Mouse (Mus musculus) kidney, adult 8-10 months (tissue): ENCODE results near the gene Tiam1.

Experiments used
- DNase-seq, 2 experiments: peaks; one replicate each; pipeline ENCODE4 v3.0.0; 2022

Tiam1 gene

GRCm38 (mm10) chr16:90143760-90144516 lies at the start of gene Tiam1:
Gene Tiam1 (minus strand): TSS chr16:90143769.
- peak; percentile 95 to 96 for DNase-seq

GRCm38 (mm10) chr16:90191289-90191688 lies 47.7 kb upstream of the Tiam1 start:
- no peak for DNase-seq

- DNase-seq = peak; percentile 44 to 52
Observed at GRCm38 (mm10) chr16:90187453-90187852, 43.9 kb upstream of the Tiam1 start.

- DNase-seq = peak; percentile 54 to 81
Observed at GRCm38 (mm10) chr16:90185928-90186588, 42.5 kb upstream of the Tiam1 start.

GRCm38 (mm10) chr16:90184135-90184534 lies 40.6 kb upstream of the Tiam1 start:
- no peak for DNase-seq

GRCm38 (mm10) chr16:90181673-90182072 lies 38.1 kb upstream of the Tiam1 start:
- no peak for DNase-seq

- no peak for DNase-seq
Observed at GRCm38 (mm10) chr16:90180975-90181374, 37.4 kb upstream of the Tiam1 start.

GRCm38 (mm10) chr16:90179892-90180291 lies 36.3 kb upstream of the Tiam1 start:
- DNase-seq = no peak

GRCm38 (mm10) chr16:90178404-90178803 lies 34.8 kb upstream of the Tiam1 start:
- no peak for DNase-seq

- DNase-seq = no peak
Observed at GRCm38 (mm10) chr16:90177425-90177824, 33.9 kb upstream of the Tiam1 start.

GRCm38 (mm10) chr16:90176472-90176871 lies 32.9 kb upstream of the Tiam1 start:
- no peak for DNase-seq

GRCm38 (mm10) chr16:90171416-90171815 lies 27.8 kb upstream of the Tiam1 start:
- DNase-seq = no peak

GRCm38 (mm10) chr16:90170676-90171075 lies 27.1 kb upstream of the Tiam1 start:
- no peak for DNase-seq

- no peak for DNase-seq
Observed at GRCm38 (mm10) chr16:90169863-90170630, 26.5 kb upstream of the Tiam1 start.

- peak; percentile 48 to 80 for DNase-seq
Observed at GRCm38 (mm10) chr16:90167646-90168045, 24.1 kb upstream of the Tiam1 start.

- DNase-seq = no peak
Observed at GRCm38 (mm10) chr16:90165435-90165834, 21.9 kb upstream of the Tiam1 start.

- no peak for DNase-seq
Observed at GRCm38 (mm10) chr16:90164942-90165341, 21.4 kb upstream of the Tiam1 start.

GRCm38 (mm10) chr16:90155080-90155479 lies 11.5 kb upstream of the Tiam1 start:
- DNase-seq = no peak

- no peak for DNase-seq
Observed at GRCm38 (mm10) chr16:90150820-90151219, 7.3 kb upstream of the Tiam1 start.

- no peak for DNase-seq
Observed at GRCm38 (mm10) chr16:90150126-90150525, 6.6 kb upstream of the Tiam1 start.

GRCm38 (mm10) chr16:90149335-90149734 lies 5.8 kb upstream of the Tiam1 start:
- no peak for DNase-seq

- DNase-seq = no peak
Observed at GRCm38 (mm10) chr16:90145244-90145643, 1.7 kb upstream of the Tiam1 start.

GRCm38 (mm10) chr16:90144541-90144940 lies 972 bp upstream of the Tiam1 start:
- no peak for DNase-seq

- DNase-seq = no peak
Observed at GRCm38 (mm10) chr16:90143416-90143759, 181 bp downstream of the Tiam1 start.
